Mouse (Mus musculus): ENCODE results near the gene Lpp. TPM values are rescaled to one million over a fixed set of nuclear protein-coding genes. Genes with fewer than 3 reads are reported as not detected.

Lpp gene
- total RNA-seq, 2 experiments from 2014 or later, result 16.6 to 18.6 TPM

- no peak for DNase-seq
- intact Hi-C loops (cut with DNase I), result loop anchor here (5.0 kb wide), 1 partner anchor 67 kb away; no protein-coding TSS in a partner anchor
Measured at GRCm38 (mm10) chr16:24464436-24464835, 71.1 kb downstream of the Lpp start.

DNA sequence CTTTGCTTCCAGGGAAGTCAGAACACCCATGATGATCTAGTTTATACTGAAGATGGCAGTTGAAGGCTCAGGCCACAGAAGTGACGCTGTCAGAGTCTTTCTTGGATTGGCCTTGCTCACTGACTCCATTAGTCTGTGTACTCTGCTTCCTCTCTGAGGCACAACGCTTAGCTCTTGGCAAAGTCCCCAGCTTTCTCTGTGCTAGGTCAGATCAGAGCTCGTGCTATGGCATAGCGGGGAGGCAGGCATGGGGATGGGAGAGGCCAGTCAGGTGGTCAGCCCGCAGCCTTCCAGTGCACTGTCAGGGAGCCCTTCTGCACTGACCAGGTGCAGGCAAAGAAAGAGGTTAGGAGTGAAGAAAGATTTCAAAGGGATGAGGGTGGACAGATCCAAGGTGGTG, 72.3 kb downstream of the Lpp start:
- DNase-seq, result no peak

DNA sequence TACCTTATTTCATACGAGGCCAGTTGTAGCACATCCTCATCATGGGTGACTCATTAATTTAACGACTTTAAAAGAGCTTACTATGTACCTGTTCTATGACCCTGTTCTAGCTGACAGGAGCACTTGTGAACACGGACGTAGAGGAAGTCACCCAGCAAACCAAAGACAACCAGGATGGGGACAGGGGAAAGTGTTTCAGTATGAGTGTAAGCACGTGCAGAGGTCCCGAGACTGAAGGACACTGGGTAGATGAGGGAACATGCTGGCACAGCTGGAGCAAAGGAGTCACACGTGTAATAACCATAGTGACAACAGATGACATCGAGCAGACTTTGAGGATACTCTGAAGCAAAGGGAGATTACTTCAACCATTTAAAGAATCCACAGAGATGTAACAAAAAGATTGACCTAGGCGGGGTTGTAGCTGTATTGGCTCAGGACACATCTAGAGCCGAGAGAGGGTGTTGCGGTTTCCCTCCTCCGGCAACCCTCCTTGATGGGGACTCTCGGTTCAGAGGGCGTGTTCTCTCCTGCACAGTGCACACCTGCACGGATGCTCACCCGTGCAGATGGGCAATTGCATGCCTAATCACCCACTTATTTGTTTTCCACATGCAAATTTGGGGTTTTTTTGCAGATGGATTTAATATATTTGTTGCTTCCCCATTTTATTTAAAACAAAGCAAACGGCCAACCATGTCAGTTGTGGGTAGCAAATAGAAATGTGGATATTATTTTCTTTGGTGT, 74.4 kb downstream of the Lpp start:
- intact Hi-C loops (cut with DNase I), result no loop called here
- DNase-seq, result no peak

More for the DNA sequence above, 72.3 kb downstream of the Lpp start:
- intact Hi-C loops (cut with DNase I), result no loop called here

DNA sequence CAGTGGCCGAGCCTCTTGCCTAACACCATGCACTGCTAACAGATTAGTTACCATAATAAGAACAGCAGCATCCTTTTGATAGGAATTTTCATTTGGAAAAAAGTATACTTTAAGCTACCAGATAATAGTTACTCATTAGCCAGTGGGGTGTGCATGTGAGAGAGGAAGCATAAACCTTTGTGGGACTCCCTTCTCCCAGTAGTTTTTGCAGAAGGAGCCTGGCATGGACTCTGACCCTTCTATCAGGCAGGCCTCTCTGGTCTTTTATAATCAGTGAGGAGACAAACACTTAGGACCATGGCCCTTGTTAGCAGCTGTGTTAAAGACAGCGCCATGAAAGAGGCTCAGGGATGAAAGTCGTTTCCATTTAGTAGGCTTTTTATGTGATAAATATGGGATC, 76.0 kb downstream of the Lpp start:
- intact Hi-C loops (cut with DNase I), result no loop called here

DNA sequence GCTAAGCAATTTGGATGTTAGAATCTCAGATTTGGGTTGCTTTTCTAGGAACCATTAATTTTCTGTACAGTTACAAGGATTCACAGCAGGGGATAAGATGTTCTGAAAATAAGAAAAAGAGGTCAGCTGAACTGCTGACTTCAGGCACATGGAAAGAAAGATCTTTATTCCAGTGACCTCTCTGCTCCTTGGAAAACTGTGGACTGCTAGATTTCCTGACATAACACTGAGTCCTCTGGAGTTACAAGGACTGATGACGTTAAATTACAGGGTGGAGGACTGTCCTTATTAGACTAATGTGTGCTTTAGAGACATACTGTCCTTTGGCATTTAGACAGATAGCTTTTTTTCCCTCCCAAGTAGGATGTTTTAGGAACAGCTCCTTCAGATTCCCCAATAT, 77.3 kb downstream of the Lpp start:
- no peak for DNase-seq
- intact Hi-C loops (cut with DNase I), result no loop called here

More for the DNA sequence above, 76.0 kb downstream of the Lpp start:
- no peak for DNase-seq

GRCm38 (mm10) chr16:24471029-24471428, 77.7 kb downstream of the Lpp start:
- DNase-seq, result no peak
- intact Hi-C loops (cut with DNase I), result no loop called here

GRCm38 (mm10) chr16:24471801-24472200, 78.5 kb downstream of the Lpp start:
- no peak for DNase-seq
- intact Hi-C loops (cut with DNase I), result no loop called here

GRCm38 (mm10) chr16:24473966-24474365, 80.7 kb downstream of the Lpp start:
- DNase-seq, result no peak
- intact Hi-C loops (cut with DNase I), result no loop called here

DNA sequence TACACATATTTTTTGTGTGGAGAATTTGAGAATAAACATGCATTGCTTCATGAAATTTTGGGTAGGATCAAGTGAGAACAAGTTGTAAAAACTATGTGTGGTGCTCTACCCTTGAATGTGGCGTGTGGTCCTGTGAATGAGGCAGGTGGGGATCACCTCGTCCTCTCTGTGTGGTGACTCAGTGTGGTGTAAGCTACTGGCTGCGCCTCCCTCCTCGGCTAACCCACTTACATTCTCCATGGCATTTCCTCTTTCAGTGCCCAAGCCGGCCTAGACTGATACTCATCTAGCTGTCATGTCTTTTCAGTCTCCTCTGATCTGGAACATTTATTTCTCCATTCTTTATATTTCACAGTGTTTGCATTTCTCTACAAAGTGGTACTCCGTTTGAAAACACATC, 81.5 kb downstream of the Lpp start:
- intact Hi-C loops (cut with DNase I), result loop anchor here (5.0 kb wide), 1 partner anchor 77 kb away; no protein-coding TSS in a partner anchor
- no peak for DNase-seq

DNA sequence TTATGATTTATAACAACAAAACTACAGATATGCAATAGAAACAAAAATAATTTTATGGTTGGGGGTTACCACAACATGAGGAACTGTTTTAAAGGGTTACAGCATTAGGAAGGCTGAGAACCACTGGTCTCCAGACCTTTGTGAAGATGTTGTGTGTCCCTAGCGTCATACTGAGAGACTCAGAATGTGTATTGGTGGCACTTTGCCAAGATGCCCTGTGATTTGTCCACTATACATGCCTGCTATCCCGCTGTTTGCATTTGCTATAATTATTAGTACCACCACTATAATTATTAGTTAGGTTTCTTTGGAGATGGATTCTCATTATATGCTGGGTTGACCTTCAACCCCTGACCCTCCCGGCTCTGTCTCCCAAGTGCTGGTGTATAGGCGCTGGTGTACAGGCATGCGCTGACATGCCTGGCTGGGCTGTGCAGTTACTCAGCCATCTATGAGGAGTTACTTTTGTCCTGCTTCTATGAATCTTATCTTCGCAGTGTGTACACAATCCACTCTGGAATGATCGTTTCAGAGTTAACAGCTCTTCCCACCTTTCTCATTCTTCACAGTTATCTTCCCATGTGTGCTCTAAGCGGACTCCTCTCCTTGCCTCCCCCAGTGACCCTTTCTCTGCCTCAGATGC, 82.1 kb downstream of the Lpp start:
- no peak for DNase-seq
- intact Hi-C loops (cut with DNase I), result loop anchor here (5.0 kb wide), 1 partner anchor 78 kb away; no protein-coding TSS in a partner anchor

GRCm38 (mm10) chr16:24476911-24477401, 83.6 kb downstream of the Lpp start:
- intact Hi-C loops (cut with DNase I), result loop anchor here (5.0 kb wide), 1 partner anchor 80 kb away; no protein-coding TSS in a partner anchor
- DNase-seq, result no peak

GRCm38 (mm10) chr16:24478006-24478405, 84.7 kb downstream of the Lpp start:
- intact Hi-C loops (cut with DNase I), result loop anchor here (5.0 kb wide), 1 partner anchor 81 kb away; no protein-coding TSS in a partner anchor
- no peak for DNase-seq

DNA sequence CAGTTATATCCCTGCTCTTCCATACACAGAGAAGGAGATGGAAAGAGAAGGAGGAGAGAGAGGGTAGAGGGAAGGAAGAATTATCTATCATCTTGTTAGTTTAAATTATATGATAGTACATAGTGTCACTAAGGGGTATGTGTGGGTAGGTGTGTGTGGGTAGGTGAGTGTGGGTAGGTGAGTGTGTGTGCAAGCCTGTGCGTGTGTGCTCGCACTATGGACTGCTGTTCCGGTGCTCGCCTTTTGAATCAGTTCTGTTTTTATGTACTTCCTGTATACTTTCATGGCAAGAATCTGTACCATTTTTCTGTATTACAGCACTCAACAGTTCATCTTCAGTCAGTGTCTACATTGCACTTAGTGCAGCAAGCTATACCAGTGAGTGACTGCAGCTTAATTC, 85.5 kb downstream of the Lpp start:
- intact Hi-C loops (cut with DNase I), result loop anchor here (5.0 kb wide), 1 partner anchor 82 kb away; no protein-coding TSS in a partner anchor
- no peak for DNase-seq

DNA sequence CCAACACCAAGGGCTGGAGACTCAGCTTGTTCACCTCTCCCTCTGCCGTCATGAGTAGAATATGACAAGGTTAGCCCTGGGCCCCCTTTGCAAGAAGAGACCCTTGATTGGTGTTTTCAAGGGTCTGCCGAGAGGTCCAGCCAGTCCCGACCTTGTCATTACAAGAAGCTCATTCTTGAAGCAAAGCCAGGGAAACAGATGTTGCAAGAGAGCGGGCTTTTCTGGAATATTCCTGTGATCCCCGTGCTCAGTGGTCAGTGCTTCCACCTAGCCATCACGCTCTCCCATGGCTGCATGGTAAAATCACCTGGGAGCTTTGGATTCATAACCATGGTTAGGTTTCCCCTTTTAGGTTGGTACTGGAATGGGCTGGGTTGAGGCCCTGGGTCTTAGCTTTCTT, 89.3 kb downstream of the Lpp start:
- intact Hi-C loops (cut with DNase I), result loop anchor here (1.0 to 5.0 kb wide), 3 partner anchors 130 to 490 kb away; no protein-coding TSS in a partner anchor
- no peak for DNase-seq

GRCm38 (mm10) chr16:24483527-24484101, 90.3 kb downstream of the Lpp start:
- intact Hi-C loops (cut with DNase I), result loop anchor here (1.0 to 5.0 kb wide), 3 partner anchors 131 to 491 kb away; no protein-coding TSS in a partner anchor
- peak; percentile 60 to 77 for DNase-seq

DNA sequence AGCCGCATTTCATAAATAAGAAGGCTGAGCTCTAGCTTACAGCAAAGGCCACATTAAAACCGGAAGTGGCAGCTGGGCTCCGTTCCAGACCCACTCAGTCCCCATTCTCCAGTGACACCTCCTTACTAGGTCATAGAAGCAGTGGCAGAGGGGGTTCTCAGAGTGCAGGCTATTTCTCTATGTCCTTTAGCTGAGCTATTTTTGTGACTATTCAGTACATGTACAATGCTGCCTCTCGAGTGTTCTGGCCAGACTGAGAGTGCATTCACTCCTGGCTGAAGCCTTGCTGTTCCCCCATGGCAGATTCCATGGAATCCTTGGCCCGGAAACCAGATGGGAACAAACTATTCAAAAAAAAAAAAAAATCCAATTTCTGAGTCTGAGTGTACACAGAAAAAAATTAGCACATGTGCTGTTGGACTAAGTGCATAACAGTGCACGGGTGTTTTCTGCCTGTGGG, 94.5 kb downstream of the Lpp start:
- intact Hi-C loops (cut with DNase I), result no loop called here
- peak in 1 of 2 experiments; percentile 38 for DNase-seq

GRCm38 (mm10) chr16:24489516-24490285, 96.4 kb downstream of the Lpp start:
- intact Hi-C loops (cut with DNase I), result loop anchor here (10.0 kb wide), 1 partner anchor 575 kb away; no protein-coding TSS in a partner anchor

GRCm38 (mm10) chr16:24490751-24491485, 97.6 kb downstream of the Lpp start:
- intact Hi-C loops (cut with DNase I), result loop anchor here (10.0 kb wide), 1 partner anchor 574 kb away; no protein-coding TSS in a partner anchor
- DNase-seq, result peak in 1 of 2 experiments; percentile 42

More at GRCm38 (mm10) chr16:24489516-24490285, 96.4 kb downstream of the Lpp start:
- no peak for DNase-seq

DNA sequence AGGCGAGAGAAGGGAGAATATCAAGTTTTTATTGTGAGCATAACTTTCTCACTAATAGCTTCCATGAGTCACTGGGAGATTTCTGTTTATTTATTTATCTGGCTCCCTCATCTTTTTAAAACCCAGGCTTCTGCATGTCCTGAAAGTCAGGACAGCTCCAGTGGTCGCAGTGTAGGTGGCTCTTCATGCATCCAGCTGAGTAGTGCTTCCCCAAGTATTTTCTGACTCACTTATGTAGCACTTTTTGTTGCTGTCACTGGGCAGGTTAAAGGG, 98.1 kb downstream of the Lpp start:
- no peak for DNase-seq
- intact Hi-C loops (cut with DNase I), result loop anchor here (10.0 kb wide), 1 partner anchor 573 kb away; no protein-coding TSS in a partner anchor

Measured in gastrocnemius, postnatal 36 days (tissue).